Comparison of ENCODE assay signal across 8 mouse cellular contexts in the genomic region with DNA sequence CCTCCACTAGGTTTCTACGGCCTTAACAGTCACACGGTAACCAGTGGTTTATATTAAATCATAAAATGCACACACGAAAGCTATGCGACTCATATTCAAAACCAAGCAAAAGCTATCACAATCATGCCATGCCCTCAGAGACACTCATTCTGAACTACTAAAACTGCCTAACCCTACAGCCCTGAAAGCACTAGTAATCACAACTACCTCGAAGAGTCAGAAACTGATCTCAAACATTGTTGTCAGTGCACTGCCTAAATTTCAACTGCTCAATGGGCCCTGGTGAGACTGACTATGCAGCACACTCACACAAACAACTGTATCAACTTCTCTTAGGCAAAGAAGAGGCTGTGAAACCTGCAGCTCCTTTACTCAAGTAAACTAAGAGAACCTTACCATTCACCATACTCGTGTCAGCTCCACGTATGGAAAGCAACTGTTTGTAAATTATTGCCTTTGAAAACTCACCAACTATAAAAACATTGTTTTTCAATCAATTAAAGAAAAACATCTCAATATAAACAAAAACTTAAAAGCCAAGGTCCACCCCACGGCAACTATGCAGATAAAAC. TPM values are rescaled to one million over a fixed set of nuclear protein-coding genes. Genes with fewer than 3 reads are reported as not detected.
DNase-seq lines count a peak whose midpoint lies in the region; ATAC-seq and TF ChIP-seq lines count a peak whose summit lies in the region.

No protein-coding gene starts in this region.

- no peaks in the 10 kb centered on the region for H3K27me3 ChIP-seq in ES-Bruce4 (ENCODE audit: control insufficient read depth, insufficient read depth, low read length, poor library complexity, severe bottlenecking)
- H3K27me3 ChIP-seq in erythroblast, embryonic 14.5 days (ENCODE audit: control insufficient read depth) = no peaks in the 10 kb centered on the region
- no peaks in the 10 kb centered on the region for H3K27me3 ChIP-seq in midbrain, embryonic 16.5 days (ENCODE audit: control insufficient read depth, insufficient read depth, low read depth, low read length)

- H3K36me3 ChIP-seq in ES-Bruce4 (ENCODE audit: control insufficient read depth, insufficient read depth, low read length, poor library complexity, severe bottlenecking) = no peaks in the 10 kb centered on the region; the same call in 1 of the 2 replicates
- peaks cover 19% of the 10 kb centered on the region for H3K36me3 ChIP-seq in erythroblast, embryonic 14.5 days (ENCODE audit: control insufficient read depth)
- no peaks in the 10 kb centered on the region for H3K36me3 ChIP-seq in midbrain, embryonic 16.5 days (ENCODE audit: control insufficient read depth, insufficient read depth, low read length)

- H3K4me2 ChIP-seq in midbrain, embryonic 16.5 days (ENCODE audit: low read length) = peak overlapping the region; percentile 82

- TF ChIP-seq EP300 in ES-Bruce4 (IDR thresholded peaks at IDR 0.05; ENCODE audit: insufficient read depth, low read depth, low read length) = no peak

- intact Hi-C loops in gastrocnemius, adult 2 months (cut with DNase I) = loop anchor here (10.0 kb wide), 3 partner anchors 141 to 471 kb away; a partner anchor contains a TSS

- no peak for DNase-seq in gastrocnemius, adult 2 months
- DNase-seq in gastrocnemius, adult 8-10 months (ENCODE audit: low spot score in 2 of 2) = no peak
- DNase-seq in kidney, adult 18-20 months = peak; percentile 38
- no peak for DNase-seq in layer of hippocampus, postnatal 25 days (ENCODE audit: extremely low spot score in 1 of 2, low spot score in 1 of 2)

- H3K4me1 ChIP-seq in ES-Bruce4 (ENCODE audit: control insufficient read depth, insufficient read depth, low read length) = no peaks in the 10 kb centered on the region
- peaks cover 24% of the 10 kb centered on the region for H3K4me1 ChIP-seq in erythroblast, embryonic 14.5 days (ENCODE audit: control insufficient read depth)
- H3K4me1 ChIP-seq in midbrain, embryonic 16.5 days (ENCODE audit: control insufficient read depth, insufficient read depth, low read length) = peaks cover 29% of the 10 kb centered on the region

- peak overlapping the region; percentile 99 for H3K9ac ChIP-seq in ES-Bruce4 (ENCODE audit: low read depth, poor library complexity, severe bottlenecking)
- H3K9ac ChIP-seq in midbrain, embryonic 16.5 days (ENCODE audit: low read depth, low read length) = peak overlapping the region; percentile 96

- no peak for TF ChIP-seq POLR2A in ES-Bruce4 (IDR thresholded peaks at IDR 0.05; ENCODE audit: insufficient read depth, low read length)

- H3K9me3 ChIP-seq in ES-Bruce4 (replicated peaks; ENCODE audit: control insufficient read depth, insufficient read depth, low read length, poor library complexity, severe bottlenecking) = no peaks in the 10 kb centered on the region
- H3K9me3 ChIP-seq in erythroblast, embryonic 14.5 days (ENCODE audit: control insufficient read depth, low read length) = no peaks in the 10 kb centered on the region
- no peaks in the 10 kb centered on the region for H3K9me3 ChIP-seq in midbrain, embryonic 16.5 days (replicated peaks; ENCODE audit: control insufficient read depth, low read length, poor library complexity, severe bottlenecking)

- 25% methylated on average over 8 of the region's 8 CpGs for WGBS in midbrain, embryonic 16.5 days

- H3K4me3 ChIP-seq in gastrocnemius, adult 2 months = peak overlapping the region; percentile 95
- peak overlapping the region; percentile 46; the same call in 1 of the 2 replicates for H3K4me3 ChIP-seq in ES-Bruce4 (ENCODE audit: low read depth, low read length)
- peak overlapping the region; percentile 98 for H3K4me3 ChIP-seq in erythroblast, embryonic 14.5 days (replicated peaks)
- H3K4me3 ChIP-seq in midbrain, embryonic 16.5 days (ENCODE audit: low read depth, low read length) = peak overlapping the region; percentile 82

- no peak for TF ChIP-seq CTCF in gastrocnemius, adult 2 months (IDR thresholded peaks at IDR 0.05)
- TF ChIP-seq CTCF in ES-Bruce4 (IDR thresholded peaks at IDR 0.05; ENCODE audit: low read depth, low read length) = no peak

- peak overlapping the region; percentile 99 for H3K27ac ChIP-seq in gastrocnemius, adult 2 months
- H3K27ac ChIP-seq in ES-Bruce4 (ENCODE audit: insufficient read depth, low read length) = no peak overlapping the region
- peak overlapping the region; percentile 100 for H3K27ac ChIP-seq in midbrain, embryonic 16.5 days (ENCODE audit: low read length)

- no peak for ATAC-seq in midbrain, embryonic 16.5 days
- ATAC-seq in frontal cortex, adult (ENCODE audit: low TSS enrichment) = no peak

RNA-seq across cellular contexts. Expression of a gene that starts 1.9 kb away (rescaled TPM):
- 10 to 100 TPM; 30.2 to 32.7 TPM for total RNA-seq in gastrocnemius, adult 2 months (2021)
- 10 to 100 TPM; 21.4 to 30.8 (median 24.2) TPM for total RNA-seq in gastrocnemius, adult 8-10 months (2022)
- polyA plus RNA-seq in ES-Bruce4 (2011; ENCODE audit: insufficient read depth, insufficient read length, low read depth, missing spikeins) = 91.4 and 98.9 TPM in 2 replicates
- polyA plus RNA-seq in erythroblast, embryonic 14.5 days (2012) = 0.29 and 0.39 TPM in 2 replicates
- polyA plus RNA-seq in midbrain, embryonic 16.5 days (2015; fragmentation: Nextera tagmentation; extraction: Ambion mirVana) = 91.2 and 116 TPM in 2 replicates
- 10 to 100 TPM; 53.2 to 69.8 TPM for total RNA-seq in layer of hippocampus, postnatal 25 days (2021)

Comparison
In these comparisons a context has a peak if more than half of its experiments do, and no peak if none do; other contexts are left out.
1. H3K4me3 ChIP-seq: peak in every context shown above with its lines; median percentile 98 in erythroblast, embryonic 14.5 days; 95 in gastrocnemius, adult 2 months; 82 in midbrain, embryonic 16.5 days; 46 in ES-Bruce4.